Mouse (Mus musculus): Measurements from ENCODE around the gene Fbxl18. TPM values are rescaled to one million over a fixed set of nuclear protein-coding genes. Genes with fewer than 3 reads are reported as not detected.
"Not testable (repeated sequence)": the region's sequence is repeated elsewhere in the genome, so short reads cannot be mapped to it uniquely, and the experiment has no call there.

The Fbxl18 gene
- polyA plus RNA-seq, 1 experiment = 2.9 TPM

GRCm38 (mm10) chr5:142848149-142848548, 47.1 kb downstream of the Fbxl18 start:
- Histone ChIP-seq H3K4me3 (ENCODE audit: insufficient read depth, low read depth, low read length) (no peak overlapping the region), H3K4me1 (ENCODE audit: control insufficient read depth, insufficient read depth, insufficient read length, low read length) (no peaks in the 10 kb centered on the region), H3K27ac (replicated peaks; ENCODE audit: low read depth, low read length) (no peak overlapping the region)

GRCm38 (mm10) chr5:142844467-142844866, 50.8 kb downstream of the Fbxl18 start:
- Histone ChIP-seq H3K4me3 (ENCODE audit: insufficient read depth, low read depth, low read length) (no peak overlapping the region), H3K4me1 (ENCODE audit: control insufficient read depth, insufficient read depth, insufficient read length, low read length) (peaks cover 6% of the 10 kb centered on the region; the same call in 1 of the 2 replicates), H3K27ac (replicated peaks; ENCODE audit: low read depth, low read length) (no peak overlapping the region)

GRCm38 (mm10) chr5:142842137-142842642, 53.0 kb downstream of the Fbxl18 start:
- H3K27ac ChIP-seq (replicated peaks; ENCODE audit: low read depth, low read length) = no peak overlapping the region
- H3K4me3 ChIP-seq (ENCODE audit: insufficient read depth, low read depth, low read length) = no peak overlapping the region
- H3K4me1 ChIP-seq (ENCODE audit: control insufficient read depth, insufficient read depth, insufficient read length, low read length) = peaks cover 6% of the 10 kb centered on the region; the same call in 1 of the 2 replicates

GRCm38 (mm10) chr5:142841372-142842136, 53.7 kb downstream of the Fbxl18 start:
- no peak overlapping the region for H3K4me3 ChIP-seq (ENCODE audit: insufficient read depth, low read depth, low read length)
- peak overlapping the region; percentile 35 for H3K27ac ChIP-seq (replicated peaks; ENCODE audit: low read depth, low read length)
- H3K4me1 ChIP-seq (ENCODE audit: control insufficient read depth, insufficient read depth, insufficient read length, low read length) = peaks cover 6% of the 10 kb centered on the region; the same call in 1 of the 2 replicates

DNA sequence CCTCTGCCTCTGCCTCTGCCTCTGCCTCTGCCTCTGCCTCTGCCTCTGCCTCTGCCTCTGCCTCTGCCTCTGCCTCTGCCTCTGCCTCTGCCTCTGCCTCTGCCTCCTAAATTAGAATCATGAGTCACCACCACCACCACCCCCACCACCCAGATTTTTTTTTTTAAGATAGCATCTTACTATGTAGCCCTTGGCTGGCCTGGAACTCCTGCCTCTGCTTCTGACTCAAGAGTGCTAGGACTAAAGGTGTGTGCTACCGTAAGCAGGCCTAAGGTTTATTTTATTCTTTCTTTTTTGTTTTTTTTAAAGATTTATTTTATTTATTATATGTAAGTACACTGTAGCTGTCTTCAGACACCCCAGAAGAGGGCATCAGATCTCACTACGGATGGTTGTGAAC, 57.8 kb downstream of the Fbxl18 start:
- not testable (repeated sequence) for H3K4me1 ChIP-seq (ENCODE audit: control insufficient read depth, insufficient read depth, insufficient read length, low read length); H3K4me3 ChIP-seq (ENCODE audit: insufficient read depth, low read depth, low read length); H3K27ac ChIP-seq (replicated peaks; ENCODE audit: low read depth, low read length)

GRCm38 (mm10) chr5:142836891-142837290, 58.3 kb downstream of the Fbxl18 start:
- Histone ChIP-seq H3K4me3 (ENCODE audit: insufficient read depth, low read depth, low read length) (no peak overlapping the region), H3K27ac (replicated peaks; ENCODE audit: low read depth, low read length) (no peak overlapping the region), H3K4me1 (ENCODE audit: control insufficient read depth, insufficient read depth, insufficient read length, low read length) (peaks cover 6% of the 10 kb centered on the region; the same call in 1 of the 2 replicates)

GRCm38 (mm10) chr5:142833646-142834438, 61.4 kb downstream of the Fbxl18 start:
- H3K4me1 ChIP-seq (ENCODE audit: control insufficient read depth, insufficient read depth, insufficient read length, low read length) = no peaks in the 10 kb centered on the region
- H3K27ac ChIP-seq (replicated peaks; ENCODE audit: low read depth, low read length) = no peak overlapping the region
- H3K4me3 ChIP-seq (ENCODE audit: insufficient read depth, low read depth, low read length) = no peak overlapping the region

GRCm38 (mm10) chr5:142826131-142826530, 69.1 kb downstream of the Fbxl18 start:
- Histone ChIP-seq H3K4me3 (ENCODE audit: insufficient read depth, low read depth, low read length) (no peak overlapping the region), H3K27ac (replicated peaks; ENCODE audit: low read depth, low read length) (no peak overlapping the region), H3K4me1 (ENCODE audit: control insufficient read depth, insufficient read depth, insufficient read length, low read length) (no peaks in the 10 kb centered on the region; the same call in 1 of the 2 replicates)

GRCm38 (mm10) chr5:142825665-142826064, 69.6 kb downstream of the Fbxl18 start:
- Histone ChIP-seq H3K4me3 (ENCODE audit: insufficient read depth, low read depth, low read length) (no peak overlapping the region), H3K27ac (replicated peaks; ENCODE audit: low read depth, low read length) (no peak overlapping the region), H3K4me1 (ENCODE audit: control insufficient read depth, insufficient read depth, insufficient read length, low read length) (no peaks in the 10 kb centered on the region; the same call in 1 of the 2 replicates)

- Histone ChIP-seq H3K4me3 (ENCODE audit: insufficient read depth, low read depth, low read length) (0 out of 2 replicates have a peak overlapping the region, but pooled peaks have one; percentile 88), H3K4me1 (ENCODE audit: control insufficient read depth, insufficient read depth, insufficient read length, low read length) (no peaks in the 10 kb centered on the region; the same call in 1 of the 2 replicates), H3K27ac (replicated peaks; ENCODE audit: low read depth, low read length) (peak overlapping the region; percentile 18; the same call in 1 of the 2 replicates)
Measured at GRCm38 (mm10) chr5:142824091-142824490, 71.1 kb downstream of the Fbxl18 start.

- Histone ChIP-seq H3K4me1 (ENCODE audit: control insufficient read depth, insufficient read depth, insufficient read length, low read length) (no peaks in the 10 kb centered on the region; the same call in 1 of the 2 replicates), H3K4me3 (ENCODE audit: insufficient read depth, low read depth, low read length) (peak overlapping the region; percentile 88), H3K27ac (replicated peaks; ENCODE audit: low read depth, low read length) (peak overlapping the region; percentile 70)
Measured at GRCm38 (mm10) chr5:142823096-142824062, 71.8 kb downstream of the Fbxl18 start.

GRCm38 (mm10) chr5:142822286-142823095, 72.7 kb downstream of the Fbxl18 start:
- Histone ChIP-seq H3K27ac (replicated peaks; ENCODE audit: low read depth, low read length) (peak overlapping the region; percentile 79), H3K4me1 (ENCODE audit: control insufficient read depth, insufficient read depth, insufficient read length, low read length) (no peaks in the 10 kb centered on the region; the same call in 1 of the 2 replicates), H3K4me3 (ENCODE audit: insufficient read depth, low read depth, low read length) (peak overlapping the region; percentile 88)

DNA sequence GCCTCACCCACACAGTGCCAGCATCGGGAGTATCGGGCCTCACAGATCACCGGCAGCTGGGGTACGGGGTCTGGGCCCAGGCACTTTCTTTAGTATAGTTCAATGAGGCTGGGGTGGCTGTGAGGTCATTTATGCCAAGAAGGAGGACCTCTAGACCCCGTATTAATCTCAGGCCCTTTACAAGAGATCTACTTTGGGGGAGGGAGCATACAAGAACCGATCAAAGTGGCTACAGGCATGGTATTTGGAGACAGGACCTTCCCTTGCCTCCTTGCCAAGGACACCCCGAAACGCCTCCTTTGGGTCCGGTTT, 73.3 kb downstream of the Fbxl18 start:
- peak overlapping the region; percentile 79 for H3K27ac ChIP-seq (replicated peaks; ENCODE audit: low read depth, low read length)
- H3K4me3 ChIP-seq (ENCODE audit: insufficient read depth, low read depth, low read length) = peak overlapping the region; percentile 88

More for the DNA sequence above, 73.3 kb downstream of the Fbxl18 start:
- H3K4me1 ChIP-seq (ENCODE audit: control insufficient read depth, insufficient read depth, insufficient read length, low read length) = no peaks in the 10 kb centered on the region; the same call in 1 of the 2 replicates
